Mouse (Mus musculus) adrenal gland, adult 2 months (tissue): ENCODE results near the gene Prss57. TPM values are rescaled to one million over a fixed set of nuclear protein-coding genes. Genes with fewer than 3 reads are reported as not detected.
A peak's percentile ranks its signal among the peaks of the same experiment; 100 is the strongest.

Source experiments
- DNase-seq: peaks from one replicate; pipeline ENCODE4 v3.0.0; 2021
- polyA plus RNA-seq: library from polyadenylated mRNA; depleted of rRNA; stranded (reverse); fragments of >200 nt; gene quantifications from 2 replicates; pipeline ENCODE4 v1.2.3, GENCODE M21; 2012; rRNA removed
- total RNA-seq, 2 experiments: library from RNA; stranded (reverse); gene quantifications; 2 replicates each; pipeline ENCODE4 v1.2.3; 2021

Prss57 gene
- total and polyA plus RNA-seq, 3 experiments: 0.21 TPM; not detected in 2

- no peak for DNase-seq
Measured at GRCm38 (mm10) chr10:79755854-79756253, 34.9 kb downstream of the Prss57 start.

GRCm38 (mm10) chr10:79754856-79755516, 35.8 kb downstream of the Prss57 start, which contains the start of gene Fgf22:
Gene Fgf22, plus strand, starts transcription at chr10:79755076.
- peak; percentile 88 for DNase-seq

- DNase-seq: no peak
Measured at GRCm38 (mm10) chr10:79748496-79748895, 42.3 kb downstream of the Prss57 start.

GRCm38 (mm10) chr10:79746774-79747151, 44.0 kb downstream of the Prss57 start:
- DNase-seq: no peak

- peak; percentile 96 for DNase-seq
Measured at GRCm38 (mm10) chr10:79745898-79746773, 44.6 kb downstream of the Prss57 start, which contains the start of gene Polrmt. Gene Polrmt, minus strand, starts transcription at chr10:79746581.

- DNase-seq: no peak
Measured at GRCm38 (mm10) chr10:79745411-79745810, 45.4 kb downstream of the Prss57 start.

- DNase-seq: no peak
Measured at GRCm38 (mm10) chr10:79743650-79744365, 47.0 kb downstream of the Prss57 start.

GRCm38 (mm10) chr10:79743161-79743560, 47.6 kb downstream of the Prss57 start:
- DNase-seq: no peak

- DNase-seq: no peak
Measured at GRCm38 (mm10) chr10:79740863-79741262, 49.9 kb downstream of the Prss57 start.

GRCm38 (mm10) chr10:79739234-79739633, 51.5 kb downstream of the Prss57 start:
- no peak for DNase-seq

- DNase-seq: no peak
Measured at GRCm38 (mm10) chr10:79738259-79738658, 52.5 kb downstream of the Prss57 start.

- DNase-seq: no peak
Measured at GRCm38 (mm10) chr10:79736706-79737105, 54.1 kb downstream of the Prss57 start.

- peak; percentile 36 for DNase-seq
Measured at GRCm38 (mm10) chr10:79735361-79735760, 55.4 kb downstream of the Prss57 start.

GRCm38 (mm10) chr10:79733847-79734246, 56.9 kb downstream of the Prss57 start:
- DNase-seq: no peak

- no peak for DNase-seq
Measured at GRCm38 (mm10) chr10:79732500-79732899, 58.3 kb downstream of the Prss57 start.

Other genes starting within 250 kb of the Prss57 start
Only the 30 nearest of the 34 such genes appear.
- not detected for gene Theg, start 203.6 kb downstream of the Prss57 start, total RNA-seq
- gene Theg, start 203.6 kb downstream of the Prss57 start, polyA plus RNA-seq: not detected in 2 replicates
- under 1 TPM; 0.10 to 0.14 TPM for gene C2cd4c, start 176.9 kb downstream of the Prss57 start, total RNA-seq
- gene C2cd4c, start 176.9 kb downstream of the Prss57 start, polyA plus RNA-seq: 0.12 and 0.25 TPM in 2 replicates
- 1 to 10 TPM; 2.0 to 6.7 TPM for gene Shc2, start 153.0 kb downstream of the Prss57 start, total RNA-seq
- 4.8 and 9.1 TPM in 2 replicates for gene Shc2, start 153.0 kb downstream of the Prss57 start, polyA plus RNA-seq
- not detected for gene Odf3l2, start 145.2 kb downstream of the Prss57 start, total RNA-seq
- gene Odf3l2, start 145.2 kb downstream of the Prss57 start, polyA plus RNA-seq: not detected in 2 replicates
- gene Madcam1, start 126.4 kb downstream of the Prss57 start, total RNA-seq: not detected
- gene Madcam1, start 126.4 kb downstream of the Prss57 start, polyA plus RNA-seq: 0.46 TPM in 1 of 2 replicates, not detected in the other
- gene Tpgs1, start 121.6 kb downstream of the Prss57 start, total RNA-seq: 10 to 100 TPM; 29.5 to 40.7 TPM
- gene Tpgs1, start 121.6 kb downstream of the Prss57 start, polyA plus RNA-seq: 147 and 149 TPM in 2 replicates
- gene Cdc34, start 108.8 kb downstream of the Prss57 start, total RNA-seq: 100 to 1,000 TPM in 1 of 2 experiments, 10 to 100 TPM in 1; 87.7 to 122 TPM
- gene Cdc34, start 108.8 kb downstream of the Prss57 start, polyA plus RNA-seq: 174 and 205 TPM in 2 replicates
- 1 to 10 TPM; 1.0 to 2.2 TPM for gene Gzmm, start 101.9 kb downstream of the Prss57 start, total RNA-seq
- gene Gzmm, start 101.9 kb downstream of the Prss57 start, polyA plus RNA-seq: 0.52 and 0.55 TPM in 2 replicates
- gene Bsg, start 86.5 kb downstream of the Prss57 start, total RNA-seq: 100 to 1,000 TPM; 588 to 674 TPM
- gene Bsg, start 86.5 kb downstream of the Prss57 start, polyA plus RNA-seq: 314 and 321 TPM in 2 replicates
- 1 to 10 TPM; 5.9 to 6.0 TPM for gene Hcn2, start 74.3 kb downstream of the Prss57 start, total RNA-seq
- 20.2 and 27.8 TPM in 2 replicates for gene Hcn2, start 74.3 kb downstream of the Prss57 start, polyA plus RNA-seq
- gene Polrmt, start 44.4 kb downstream of the Prss57 start, total RNA-seq: 10 to 100 TPM; 55.4 to 62.8 TPM
- gene Polrmt, start 44.4 kb downstream of the Prss57 start, polyA plus RNA-seq: 87.6 and 89.0 TPM in 2 replicates
- not detected for gene Fgf22, start 35.9 kb downstream of the Prss57 start, total RNA-seq
- 0.18 and 0.68 TPM in 2 replicates for gene Fgf22, start 35.9 kb downstream of the Prss57 start, polyA plus RNA-seq
- 10 to 100 TPM; 51.6 to 51.8 TPM for gene Rnf126, start 24.0 kb downstream of the Prss57 start, total RNA-seq
- 222 and 226 TPM in 2 replicates for gene Rnf126, start 24.0 kb downstream of the Prss57 start, polyA plus RNA-seq
- gene Fstl3, start 13.7 kb downstream of the Prss57 start, total RNA-seq: 10 to 100 TPM in 1 of 2 experiments, 1 to 10 TPM in 1; 10.0 to 37.2 TPM
- 47.0 and 74.7 TPM in 2 replicates for gene Fstl3, start 13.7 kb downstream of the Prss57 start, polyA plus RNA-seq
- 100 to 1,000 TPM in 1 of 2 experiments, 10 to 100 TPM in 1; 68.1 to 105 TPM for gene Palm, start 2.6 kb upstream of the Prss57 start, total RNA-seq
- gene Palm, start 2.6 kb upstream of the Prss57 start, polyA plus RNA-seq: 138 and 146 TPM in 2 replicates
- gene Misp, start 30.0 kb upstream of the Prss57 start, total RNA-seq: under 1 TPM; 0.31 to 0.32 TPM
- 0.03 and 0.10 TPM in 2 replicates for gene Misp, start 30.0 kb upstream of the Prss57 start, polyA plus RNA-seq
- gene Ptbp1, start 63.5 kb upstream of the Prss57 start, total RNA-seq: 100 to 1,000 TPM; 217 to 332 TPM
- 175 and 259 TPM in 2 replicates for gene Ptbp1, start 63.5 kb upstream of the Prss57 start, polyA plus RNA-seq
- gene Prtn3, start 83.5 kb upstream of the Prss57 start, total RNA-seq: under 1 TPM; 0.62 to 0.63 TPM
- gene Prtn3, start 83.5 kb upstream of the Prss57 start, polyA plus RNA-seq: 3.4 and 4.1 TPM in 2 replicates
- gene Plppr3, start 83.7 kb upstream of the Prss57 start, total RNA-seq: 1 to 10 TPM; 1.2 to 2.2 TPM
- gene Plppr3, start 83.7 kb upstream of the Prss57 start, polyA plus RNA-seq: 4.2 and 4.6 TPM in 2 replicates
- gene Elane, start 95.3 kb upstream of the Prss57 start, total RNA-seq: under 1 TPM; 0.49 to 0.79 TPM
- gene Elane, start 95.3 kb upstream of the Prss57 start, polyA plus RNA-seq: 0.34 and 1.1 TPM in 2 replicates
- 1,000 to 10,000 TPM; 2,358 to 4,405 TPM for gene Cfd, start 99.9 kb upstream of the Prss57 start, total RNA-seq
- gene Cfd, start 99.9 kb upstream of the Prss57 start, polyA plus RNA-seq: 4,988 and 13,425 TPM in 2 replicates
- gene Med16, start 118.0 kb upstream of the Prss57 start, total RNA-seq: 10 to 100 TPM; 38.4 to 43.0 TPM
- 126 and 132 TPM in 2 replicates for gene Med16, start 118.0 kb upstream of the Prss57 start, polyA plus RNA-seq
- not detected for gene Gm26602, start 119.9 kb upstream of the Prss57 start, total RNA-seq
- gene Gm26602, start 119.9 kb upstream of the Prss57 start, polyA plus RNA-seq: not detected in 2 replicates
- gene Kiss1r, start 126.0 kb upstream of the Prss57 start, total RNA-seq: 1 to 10 TPM; 1.4 TPM
- gene Kiss1r, start 126.0 kb upstream of the Prss57 start, polyA plus RNA-seq: 11.8 and 15.1 TPM in 2 replicates
- gene R3hdm4, start 130.2 kb upstream of the Prss57 start, total RNA-seq: 10 to 100 TPM; 87.8 to 93.5 TPM
- gene R3hdm4, start 130.2 kb upstream of the Prss57 start, polyA plus RNA-seq: 197 and 231 TPM in 2 replicates
- gene Arid3a, start 136.1 kb upstream of the Prss57 start, total RNA-seq: 1 to 10 TPM; 4.6 to 6.5 TPM
- 5.9 and 9.1 TPM in 2 replicates for gene Arid3a, start 136.1 kb upstream of the Prss57 start, polyA plus RNA-seq
- gene Wdr18, start 169.2 kb upstream of the Prss57 start, total RNA-seq: 10 to 100 TPM; 29.4 to 31.5 TPM
- 66.1 and 66.8 TPM in 2 replicates for gene Wdr18, start 169.2 kb upstream of the Prss57 start, polyA plus RNA-seq
- gene Grin3b, start 179.8 kb upstream of the Prss57 start, total RNA-seq: under 1 TPM in 1 of 2 experiments, not detected in 1; 0.31 TPM
- 0.09 and 0.17 TPM in 2 replicates for gene Grin3b, start 179.8 kb upstream of the Prss57 start, polyA plus RNA-seq
- gene Tmem259, start 193.4 kb upstream of the Prss57 start, total RNA-seq: 100 to 1,000 TPM; 142 to 143 TPM
- gene Tmem259, start 193.4 kb upstream of the Prss57 start, polyA plus RNA-seq: 619 and 624 TPM in 2 replicates
- gene Cnn2, start 197.6 kb upstream of the Prss57 start, total RNA-seq: 10 to 100 TPM; 29.5 to 50.1 TPM
- 53.0 and 58.8 TPM in 2 replicates for gene Cnn2, start 197.6 kb upstream of the Prss57 start, polyA plus RNA-seq